Mouse (Mus musculus): ENCODE data around the gene Chmp6. TPM values are rescaled to one million over a fixed set of nuclear protein-coding genes. Genes with fewer than 3 reads are reported as not detected.

Chmp6 gene
- polyA plus RNA-seq, 1 experiment from 2014 or later: 104 TPM

DNA sequence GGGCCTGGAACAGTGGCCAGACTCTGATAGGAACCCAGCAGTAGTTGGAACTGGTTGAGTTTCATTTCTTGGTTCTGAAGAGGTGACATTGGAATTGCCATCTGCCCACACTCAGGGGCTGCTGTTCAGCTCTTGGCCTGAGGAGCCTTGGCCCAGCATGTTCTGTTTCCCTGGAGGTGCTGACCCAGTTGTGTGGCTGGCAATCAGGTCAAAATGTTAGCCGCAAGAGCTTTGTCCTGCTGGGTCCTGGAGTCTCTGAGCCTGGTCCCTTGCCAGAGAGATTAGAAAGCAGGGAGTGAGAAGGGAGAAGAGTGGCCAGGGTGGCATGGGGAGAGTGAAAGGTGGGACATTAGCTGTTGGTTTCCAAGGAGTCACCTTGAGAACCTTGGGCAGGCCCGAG lies 35.6 kb downstream of the Chmp6 start:
- Histone ChIP-seq H3K4me2 (no peak overlapping the region), H3K9me3 (no peaks in the 10 kb centered on the region), H3K4me1 (peaks cover 45% of the 10 kb centered on the region), H3K27ac (no peak overlapping the region), H3K4me3 (no peak overlapping the region), H3K27me3 (no peaks in the 10 kb centered on the region), H3K36me3 (no peaks in the 10 kb centered on the region), H3K9ac (no peak overlapping the region)
- WGBS: 84% methylated on average over 2 of the region's 2 CpGs
- no peak for ATAC-seq (ENCODE audit: insufficient number of reproducible peaks, insufficient read depth, low FRiP score, low TSS enrichment, low read depth)

DNA sequence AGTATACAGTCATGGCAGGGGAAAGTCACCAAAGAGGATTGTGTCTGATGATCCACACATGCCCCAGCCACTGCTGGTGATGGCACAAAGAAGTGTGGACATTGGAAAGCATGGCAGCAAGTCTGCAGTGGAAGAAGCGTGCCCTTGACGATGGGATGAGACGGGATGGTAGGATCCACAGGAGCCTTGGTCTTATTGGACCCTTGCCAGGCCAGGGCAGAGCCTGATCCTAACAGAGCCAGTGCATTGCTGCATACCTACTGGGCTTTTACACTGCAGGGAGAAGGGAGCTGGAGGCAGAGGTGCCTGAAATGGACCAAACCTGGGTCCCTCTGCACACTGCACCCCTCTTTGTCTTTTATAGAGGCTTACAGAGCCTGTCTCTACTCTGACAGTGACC lies 37.3 kb downstream of the Chmp6 start:
- Histone ChIP-seq H3K36me3 (no peaks in the 10 kb centered on the region), H3K4me2 (no peak overlapping the region), H3K9me3 (no peaks in the 10 kb centered on the region), H3K4me1 (peaks cover 36% of the 10 kb centered on the region), H3K27ac (no peak overlapping the region), H3K4me3 (no peak overlapping the region), H3K9ac (no peak overlapping the region), H3K27me3 (no peaks in the 10 kb centered on the region)
- whole genome bisulfite sequencing: 96% methylated on average over 3 of the region's 3 CpGs
- ATAC-seq (ENCODE audit: insufficient number of reproducible peaks, insufficient read depth, low FRiP score, low TSS enrichment, low read depth): no peak

DNA sequence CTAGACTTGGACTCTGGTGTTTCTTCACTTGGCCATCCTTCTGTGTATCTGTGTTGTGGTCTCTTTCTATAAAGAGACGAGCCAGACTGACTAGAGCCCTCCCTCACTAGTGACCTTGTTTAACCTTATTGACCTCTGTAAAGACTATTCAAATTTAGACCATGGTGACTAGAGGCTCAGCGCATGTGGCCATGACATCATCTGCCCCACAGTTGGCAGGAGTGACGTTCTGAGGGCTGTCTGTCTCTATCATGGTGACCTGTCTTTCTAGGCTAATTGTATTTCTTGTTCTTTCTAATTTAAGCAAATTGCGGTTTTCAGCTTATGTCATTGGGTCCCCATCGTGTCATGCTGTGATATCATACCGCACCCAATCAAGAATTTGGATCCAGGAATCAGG lies 38.1 kb downstream of the Chmp6 start:
- no peak overlapping the region for H3K4me3 ChIP-seq
- no peaks in the 10 kb centered on the region for H3K36me3 ChIP-seq
- H3K27ac ChIP-seq: no peak overlapping the region
- no peak overlapping the region for H3K9ac ChIP-seq
- no peaks in the 10 kb centered on the region for H3K27me3 ChIP-seq
- ATAC-seq (ENCODE audit: insufficient number of reproducible peaks, insufficient read depth, low FRiP score, low TSS enrichment, low read depth): no peak
- H3K4me1 ChIP-seq: peaks cover 43% of the 10 kb centered on the region
- whole genome bisulfite sequencing: 86% methylated on average over 6 of the region's 6 CpGs
- no peak overlapping the region for H3K4me2 ChIP-seq
- no peaks in the 10 kb centered on the region for H3K9me3 ChIP-seq

DNA sequence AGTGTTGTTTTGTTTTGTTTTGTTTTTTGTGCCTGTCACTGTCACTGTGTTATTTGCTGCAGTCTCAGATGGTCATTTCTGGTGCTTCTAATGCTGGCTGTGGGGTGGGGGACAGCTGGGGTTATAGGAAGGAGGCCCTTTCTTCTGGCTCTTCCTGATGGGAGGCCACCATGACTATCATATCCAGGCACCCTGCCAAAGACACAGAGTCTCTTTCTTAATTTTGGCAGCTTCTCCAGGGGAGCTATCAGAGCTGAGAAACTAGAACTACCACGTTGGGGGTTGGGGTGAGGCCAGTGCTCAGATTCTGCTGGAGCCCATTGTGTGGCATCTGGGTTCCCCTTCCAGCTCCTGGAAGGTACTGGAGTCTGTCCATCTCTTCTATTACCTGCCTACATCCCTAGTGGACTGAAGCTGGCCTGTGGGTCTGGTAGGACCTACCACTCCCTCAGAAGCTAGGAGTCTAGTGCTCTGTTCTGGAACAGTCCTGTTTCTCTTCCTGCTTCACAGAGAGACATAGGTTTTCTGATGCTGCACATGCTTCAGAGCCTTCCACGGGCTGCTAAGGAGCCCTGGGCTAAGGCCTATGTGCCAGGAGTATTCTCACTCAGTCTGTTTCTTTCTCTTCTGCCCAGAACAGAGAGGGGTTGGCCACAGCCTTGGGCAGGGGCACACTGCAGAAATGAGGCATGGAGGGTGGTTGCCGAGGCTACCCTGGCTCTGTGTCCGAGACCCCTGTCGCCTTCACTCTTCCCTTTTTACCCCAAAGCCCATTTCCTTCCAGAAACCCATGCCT lies 39.4 kb downstream of the Chmp6 start:
- H3K4me1 ChIP-seq: peaks cover 52% of the 10 kb centered on the region
- peak overlapping the region; percentile 44; the same call in 1 of the 2 replicates for H3K27ac ChIP-seq
- no peak for ATAC-seq (ENCODE audit: insufficient number of reproducible peaks, insufficient read depth, low FRiP score, low TSS enrichment, low read depth)

DNA sequence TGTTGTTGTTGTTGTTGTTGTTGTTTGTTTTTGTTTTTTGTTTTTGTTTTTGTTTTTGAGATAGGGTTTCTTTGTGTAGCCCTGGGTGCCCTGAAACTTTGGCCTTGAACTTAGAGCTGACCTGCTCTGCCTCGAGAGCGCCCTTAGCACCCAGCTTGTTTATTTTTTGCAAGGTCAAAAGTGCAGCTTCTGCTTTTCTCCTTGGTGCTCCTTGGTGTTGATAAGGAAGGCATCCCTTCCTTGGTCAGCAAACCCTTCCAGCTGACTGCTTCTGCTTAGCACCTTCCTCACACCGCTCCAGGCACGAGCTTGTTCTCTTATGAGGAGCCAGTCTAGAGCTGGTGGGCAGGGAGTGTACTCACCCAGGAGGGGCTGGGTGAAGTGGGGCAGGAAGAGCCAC lies 41.0 kb downstream of the Chmp6 start:
- Histone ChIP-seq H3K27me3 (no peaks in the 10 kb centered on the region), H3K4me1 (peaks cover 42% of the 10 kb centered on the region), H3K9me3 (no peaks in the 10 kb centered on the region), H3K4me2 (no peak overlapping the region), H3K36me3 (0 out of 2 replicates have a peak, but pooled peaks cover 10% of the 10 kb centered on the region), H3K27ac (no peak overlapping the region), H3K4me3 (no peak overlapping the region), H3K9ac (no peak overlapping the region)
- ATAC-seq (ENCODE audit: insufficient number of reproducible peaks, insufficient read depth, low FRiP score, low TSS enrichment, low read depth): no peak
- 69% methylated on average over 4 of the region's 4 CpGs for WGBS

More for the DNA sequence above, 39.4 kb downstream of the Chmp6 start:
- WGBS: 60% methylated on average over 5 of the region's 5 CpGs
- Histone ChIP-seq H3K4me2 (no peak overlapping the region), H3K27me3 (no peaks in the 10 kb centered on the region), H3K9ac (0 out of 2 replicates have a peak overlapping the region, but pooled peaks have one; percentile 21), H3K4me3 (no peak overlapping the region), H3K36me3 (0 out of 2 replicates have a peak, but pooled peaks cover 3% of the 10 kb centered on the region), H3K9me3 (no peaks in the 10 kb centered on the region)

DNA sequence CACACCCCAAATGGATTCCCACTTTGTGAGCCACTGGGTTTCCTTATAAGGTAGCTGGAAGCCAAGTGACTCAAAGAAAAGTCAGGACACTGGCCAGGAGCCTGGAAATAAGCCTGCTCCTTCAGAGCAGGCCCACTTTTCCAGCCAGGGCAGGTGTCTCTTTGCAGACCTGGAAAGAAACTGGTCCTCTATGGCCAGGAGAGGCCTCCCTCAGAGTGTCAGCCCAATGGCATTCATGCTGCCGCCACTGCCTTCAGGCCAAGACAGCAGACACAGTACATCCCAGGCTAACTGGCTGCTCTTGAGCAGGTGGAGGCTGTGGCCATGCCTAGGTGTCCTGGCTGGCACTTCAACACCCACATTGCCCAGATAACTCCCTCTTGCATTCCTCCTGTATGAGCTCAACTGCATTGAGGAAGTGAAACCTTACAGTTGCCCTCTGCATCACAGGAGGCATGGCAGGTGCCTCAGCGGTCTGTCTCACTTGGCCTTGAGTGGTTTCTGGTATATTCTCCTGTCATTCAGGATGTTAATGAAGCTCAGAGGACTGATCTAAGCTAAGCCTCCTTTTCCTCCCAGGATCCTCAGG lies 41.6 kb downstream of the Chmp6 start:
- whole genome bisulfite sequencing: 74% methylated on average over 2 of the region's 2 CpGs

DNA sequence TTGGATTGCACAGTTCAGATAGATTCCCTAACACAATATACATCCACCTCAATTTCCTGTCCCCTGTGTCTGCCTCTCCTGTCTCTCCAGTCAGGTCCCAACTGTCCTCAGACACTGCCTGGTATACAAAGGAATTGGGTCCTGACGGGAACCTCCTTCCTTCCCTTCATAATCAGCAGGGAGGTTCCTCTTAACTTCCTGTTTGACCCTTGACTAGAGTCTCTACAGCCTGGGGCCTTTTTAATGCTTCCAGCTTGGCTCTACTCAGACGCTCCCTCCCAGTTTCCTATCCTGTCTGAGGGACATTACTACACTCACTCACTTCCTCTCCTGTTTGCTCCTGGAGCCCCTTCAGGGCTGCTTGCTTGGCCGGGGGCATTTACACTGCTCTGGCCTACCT lies 42.2 kb downstream of the Chmp6 start:
- no peak overlapping the region for H3K27ac ChIP-seq
- H3K9me3 ChIP-seq: no peaks in the 10 kb centered on the region
- H3K27me3 ChIP-seq: no peaks in the 10 kb centered on the region
- 0 out of 2 replicates have a peak, but pooled peaks cover 10% of the 10 kb centered on the region for H3K36me3 ChIP-seq
- H3K4me1 ChIP-seq: peaks cover 42% of the 10 kb centered on the region
- ATAC-seq (ENCODE audit: insufficient number of reproducible peaks, insufficient read depth, low FRiP score, low TSS enrichment, low read depth): no peak
- no peak overlapping the region for H3K4me3 ChIP-seq
- no peak overlapping the region for H3K9ac ChIP-seq
- no peak overlapping the region for H3K4me2 ChIP-seq
- 34% methylated on average over 3 of the region's 3 CpGs for WGBS

More for the DNA sequence above, 41.6 kb downstream of the Chmp6 start:
- no peak for ATAC-seq (ENCODE audit: insufficient number of reproducible peaks, insufficient read depth, low FRiP score, low TSS enrichment, low read depth)
- Histone ChIP-seq H3K4me1 (peaks cover 42% of the 10 kb centered on the region), H3K27ac (no peak overlapping the region), H3K4me2 (no peak overlapping the region), H3K27me3 (no peaks in the 10 kb centered on the region), H3K36me3 (0 out of 2 replicates have a peak, but pooled peaks cover 10% of the 10 kb centered on the region), H3K9ac (no peak overlapping the region), H3K9me3 (no peaks in the 10 kb centered on the region), H3K4me3 (no peak overlapping the region)

DNA sequence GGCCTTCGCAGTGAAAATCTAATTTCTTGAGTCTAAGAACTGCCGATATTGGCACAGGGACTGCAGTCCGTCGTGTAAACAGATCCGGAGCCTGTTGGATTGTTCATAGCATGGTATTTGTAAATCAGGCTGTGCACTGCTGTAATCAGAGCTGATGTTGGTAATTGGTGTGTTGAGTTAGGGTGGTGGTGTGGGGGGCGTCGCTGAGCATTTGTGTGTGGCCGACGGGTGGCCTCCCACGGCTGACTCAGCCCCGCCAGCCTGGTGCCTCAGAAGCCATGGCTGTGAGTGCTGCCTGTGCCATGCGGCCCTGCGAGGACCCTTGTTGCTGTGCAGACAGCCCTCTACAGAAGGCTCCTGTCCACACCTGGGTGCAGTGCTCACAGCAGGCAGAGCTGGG lies 43.3 kb downstream of the Chmp6 start:
- Histone ChIP-seq H3K27ac (peak overlapping the region; percentile 34), H3K4me3 (no peak overlapping the region), H3K9ac (peak overlapping the region; percentile 1; the same call in 1 of the 2 replicates), H3K4me1 (peaks cover 42% of the 10 kb centered on the region), H3K9me3 (no peaks in the 10 kb centered on the region), H3K36me3 (0 out of 2 replicates have a peak, but pooled peaks cover 14% of the 10 kb centered on the region), H3K4me2 (no peak overlapping the region), H3K27me3 (no peaks in the 10 kb centered on the region)
- 63% methylated on average over 13 of the region's 13 CpGs for WGBS
- ATAC-seq (ENCODE audit: insufficient number of reproducible peaks, insufficient read depth, low FRiP score, low TSS enrichment, low read depth): no peak

DNA sequence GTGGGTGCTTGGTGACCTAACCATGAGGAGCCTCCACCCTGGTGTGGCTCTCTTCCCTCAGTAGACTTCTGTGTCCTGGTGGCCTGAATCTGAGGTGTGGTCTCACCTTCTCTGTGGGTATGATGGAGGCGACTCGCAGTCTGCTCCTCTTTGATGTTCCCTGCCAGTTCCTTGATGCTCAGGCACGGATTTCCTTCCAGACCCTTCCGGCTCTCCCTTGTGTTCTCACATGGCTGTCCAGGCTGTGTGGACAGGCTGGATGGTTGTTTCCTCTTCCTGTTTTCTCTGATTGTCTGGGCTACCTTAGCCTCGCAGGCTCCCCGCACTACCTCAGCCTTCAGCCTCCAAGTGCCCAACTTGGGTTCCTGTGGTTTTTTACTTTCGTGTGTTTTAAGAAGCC lies 45.6 kb downstream of the Chmp6 start:
- H3K9me3 ChIP-seq: no peaks in the 10 kb centered on the region
- 83% methylated on average over 7 of the region's 7 CpGs for WGBS
- no peaks in the 10 kb centered on the region for H3K27me3 ChIP-seq
- no peak for ATAC-seq (ENCODE audit: insufficient number of reproducible peaks, insufficient read depth, low FRiP score, low TSS enrichment, low read depth)
- no peak overlapping the region for H3K9ac ChIP-seq
- H3K27ac ChIP-seq: no peak overlapping the region
- 0 out of 2 replicates have a peak, but pooled peaks cover 14% of the 10 kb centered on the region for H3K36me3 ChIP-seq
- H3K4me2 ChIP-seq: no peak overlapping the region
- H3K4me3 ChIP-seq: no peak overlapping the region
- H3K4me1 ChIP-seq: peaks cover 26% of the 10 kb centered on the region

DNA sequence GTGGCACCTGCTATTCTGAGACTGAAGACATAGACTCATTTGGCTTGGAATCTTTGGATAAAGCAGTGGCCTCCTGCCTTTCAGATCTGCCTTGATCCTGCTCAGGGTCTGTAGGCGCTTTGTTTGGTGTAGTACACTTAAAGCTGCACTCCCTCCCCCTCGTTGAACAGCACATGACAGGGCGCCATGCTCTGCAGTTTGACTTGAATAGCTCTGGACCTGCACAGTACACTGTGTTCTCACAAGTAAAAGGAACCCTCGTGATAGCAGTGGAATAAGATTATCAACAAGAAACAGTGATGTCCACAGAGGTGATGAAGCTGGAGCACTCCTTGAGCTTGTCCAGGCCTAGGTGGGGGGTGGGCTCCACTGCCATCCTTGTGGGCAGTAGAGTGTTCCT lies 46.5 kb downstream of the Chmp6 start:
- no peaks in the 10 kb centered on the region for H3K27me3 ChIP-seq
- 0 out of 2 replicates have a peak, but pooled peaks cover 14% of the 10 kb centered on the region for H3K36me3 ChIP-seq
- H3K4me1 ChIP-seq: peaks cover 24% of the 10 kb centered on the region
- H3K4me3 ChIP-seq: no peak overlapping the region
- H3K27ac ChIP-seq: no peak overlapping the region
- H3K9me3 ChIP-seq: no peaks in the 10 kb centered on the region
- no peak for ATAC-seq (ENCODE audit: insufficient number of reproducible peaks, insufficient read depth, low FRiP score, low TSS enrichment, low read depth)
- WGBS: 77% methylated on average over 4 of the region's 4 CpGs
- no peak overlapping the region for H3K4me2 ChIP-seq
- no peak overlapping the region for H3K9ac ChIP-seq

DNA sequence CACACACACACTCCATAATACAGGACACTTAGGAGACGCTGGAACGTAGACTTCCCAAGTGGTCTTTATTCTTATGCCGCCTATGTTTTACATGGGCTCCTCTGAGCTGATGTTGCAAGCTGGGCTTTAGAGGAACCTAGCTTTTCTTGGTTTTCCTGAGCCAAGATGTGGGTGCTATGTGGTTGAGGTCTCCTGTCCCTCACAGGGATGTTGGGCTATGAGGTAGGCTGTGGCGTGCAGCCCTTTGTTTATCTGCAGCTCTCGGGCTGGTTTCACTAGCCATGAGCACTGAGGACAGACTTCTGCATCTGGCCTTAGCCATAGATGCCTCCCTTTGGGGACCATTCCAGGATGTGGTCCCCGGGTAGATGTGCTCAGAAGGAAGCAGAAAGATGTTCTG lies 47.4 kb downstream of the Chmp6 start:
- 86% methylated on average over 6 of the region's 6 CpGs for WGBS
- no peaks in the 10 kb centered on the region for H3K9me3 ChIP-seq
- peaks cover 16% of the 10 kb centered on the region for H3K4me1 ChIP-seq
- H3K27me3 ChIP-seq: no peaks in the 10 kb centered on the region
- no peak overlapping the region for H3K27ac ChIP-seq
- H3K9ac ChIP-seq: no peak overlapping the region
- no peak overlapping the region for H3K4me3 ChIP-seq
- H3K36me3 ChIP-seq: peaks cover 23% of the 10 kb centered on the region; the same call in 1 of the 2 replicates
- no peak overlapping the region for H3K4me2 ChIP-seq
- no peak for ATAC-seq (ENCODE audit: insufficient number of reproducible peaks, insufficient read depth, low FRiP score, low TSS enrichment, low read depth)

DNA sequence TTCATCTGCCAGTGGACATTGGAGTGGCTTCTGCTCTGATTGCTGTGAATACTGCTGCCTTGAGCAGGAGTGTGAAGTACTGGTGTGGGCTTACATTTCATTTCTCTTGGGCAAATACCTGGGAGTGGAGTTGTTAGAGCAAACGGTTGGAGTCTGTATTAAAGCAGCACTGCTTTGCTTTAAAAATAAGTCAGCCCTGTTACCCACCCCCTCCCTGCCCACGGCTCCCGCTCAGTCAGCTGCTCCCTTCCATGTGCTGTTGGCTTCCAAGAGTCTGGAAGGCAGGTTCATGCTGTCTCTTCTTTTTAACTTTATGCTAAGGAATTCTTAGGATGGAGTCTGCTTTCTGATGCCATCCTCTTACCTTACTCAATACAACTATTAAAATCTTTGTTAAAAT lies 48.3 kb downstream of the Chmp6 start:
- Histone ChIP-seq H3K9me3 (no peaks in the 10 kb centered on the region), H3K4me2 (no peak overlapping the region), H3K27me3 (no peaks in the 10 kb centered on the region), H3K9ac (no peak overlapping the region), H3K36me3 (peaks cover 25% of the 10 kb centered on the region; the same call in 1 of the 2 replicates), H3K4me1 (peaks cover 7% of the 10 kb centered on the region), H3K4me3 (no peak overlapping the region), H3K27ac (no peak overlapping the region)
- WGBS: 74% methylated on average over 3 of the region's 3 CpGs
- no peak for ATAC-seq (ENCODE audit: insufficient number of reproducible peaks, insufficient read depth, low FRiP score, low TSS enrichment, low read depth)

Data from embryonic facial prominence, embryonic 13.5 days (tissue).